Mouse (Mus musculus) E14TG2a.4 (cell line): Measurements from ENCODE around the gene Grin2d.

Experiments used
- CTCF ChIP-seq: conservative IDR thresholded peaks from 2 replicates; pipeline ENCODE4 v1.5.1; 2014; ENCODE audit warnings: low read length
- NANOG ChIP-seq: IDR thresholded peaks from 2 replicates; pipeline ENCODE4 v1.6.1; 2014; ENCODE audit warnings: borderline replicate concordance, low read length, mixed read lengths

GRCm38 (mm10) chr7:45865925-45866910, 12.0 kb downstream of the Grin2d start:
- TF ChIP-seq CTCF = no peak
- TF ChIP-seq NANOG = no peak
